Mouse (Mus musculus): ENCODE measurements around the gene 1810062G17Rik.

The 1810062G17Rik gene

GRCm38 (mm10) chr3:36511491-36511890 is 35.8 kb downstream of the 1810062G17Rik start:
- DNase-seq: no peak

- no peak for DNase-seq
Measured at GRCm38 (mm10) chr3:36516196-36516595, 40.5 kb downstream of the 1810062G17Rik start.

GRCm38 (mm10) chr3:36521073-36522060 is 45.6 kb downstream of the 1810062G17Rik start, which contains the start of gene Gm11549:
Gene Gm11549 (minus strand): TSS chr3:36521813.
- DNase-seq: peak; percentile 47 to 54

- no peak for DNase-seq
Measured at GRCm38 (mm10) chr3:36522137-36522536, 46.4 kb downstream of the 1810062G17Rik start.

GRCm38 (mm10) chr3:36524466-36524865 is 48.7 kb downstream of the 1810062G17Rik start:
- no peak for DNase-seq

- peak; percentile 65 to 73 for DNase-seq
Measured at GRCm38 (mm10) chr3:36530345-36530744, 54.6 kb downstream of the 1810062G17Rik start.

- no peak for DNase-seq
Measured at GRCm38 (mm10) chr3:36530781-36531180, 55.0 kb downstream of the 1810062G17Rik start.

GRCm38 (mm10) chr3:36531242-36531641 is 55.5 kb downstream of the 1810062G17Rik start:
- DNase-seq: no peak

Measured in kidney, postnatal 4 days (tissue).